Mouse (Mus musculus) bone marrow, adult 2 months (tissue): Measurements from ENCODE around the gene Bloc1s3.

Experiments used
- CTCF ChIP-seq: fragments of 200-500 bp; IDR thresholded peaks from 2 replicates; pipeline ENCODE4 v1.5.1; 2011; ENCODE audit warnings: low read length, control low read depth; ENCODE audit not compliant: control insufficient read depth, insufficient read depth
- POLR2A ChIP-seq: fragments of 200-500 bp; IDR thresholded peaks from 2 replicates; pipeline ENCODE4 v1.6.1; 2011; ENCODE audit warnings: low read depth, mild to moderate bottlenecking, control low read depth, low read length, borderline replicate concordance; ENCODE audit not compliant: control insufficient read depth

GRCm38 (mm10) chr7:19461488-19461887, 46.7 kb downstream of the Bloc1s3 start:
- TF ChIP-seq CTCF (peak; percentile 81), POLR2A (no peak)
